Mouse (Mus musculus) small intestine, adult 2 months (tissue): ENCODE data around the gene Pamr1.

ENCODE experiments used
- CTCF ChIP-seq: fragments of 200-500 bp; IDR thresholded peaks from 2 replicates; pipeline ENCODE4 v1.5.1; 2012; ENCODE audit warnings: low read depth, mild to moderate bottlenecking, control low read depth, inconsistent platforms, low read length, moderate library complexity, mixed read lengths; ENCODE audit not compliant: insufficient replicate concordance, insufficient read length; ENCODE audit errors: extremely low read depth
- POLR2A ChIP-seq: fragments of 200-500 bp; IDR thresholded peaks from 2 replicates; pipeline ENCODE4 v1.6.1; 2012; ENCODE audit warnings: low read depth, mild to moderate bottlenecking, control low read depth, inconsistent platforms, low read length, moderate library complexity

- TF ChIP-seq CTCF (no peak), POLR2A (no peak)
These were observed 100.5 kb downstream of the Pamr1 start for GRCm38 (mm10) chr2:102650322-102650721.
